Mouse (Mus musculus) gastrocnemius, postnatal 4 days (tissue): ENCODE results near the gene Rnf141. TPM values are rescaled to one million over a fixed set of nuclear protein-coding genes. Genes with fewer than 3 reads are reported as not detected.

Experiments
- DNase-seq, 2 experiments: peaks; one replicate each; pipeline ENCODE4 v3.0.0; 2021 to 2022; ENCODE audit warnings: low spot score in 2 of 2, mixed read lengths in 2 of 2
- microRNA-seq: library from miRNA; unstranded; fragments of <30 nt; microRNA quantifications from one replicate; pipeline ENCODE4 v1.2.0, GENCODE M21; 2021
- total RNA-seq, 2 experiments: library from RNA; stranded (reverse); gene quantifications; 2 replicates each; pipeline ENCODE4 v1.2.3; 2021

The Rnf141 gene
- total RNA-seq, 2 experiments from 2014 or later = 22.0 to 22.6 TPM

DNA sequence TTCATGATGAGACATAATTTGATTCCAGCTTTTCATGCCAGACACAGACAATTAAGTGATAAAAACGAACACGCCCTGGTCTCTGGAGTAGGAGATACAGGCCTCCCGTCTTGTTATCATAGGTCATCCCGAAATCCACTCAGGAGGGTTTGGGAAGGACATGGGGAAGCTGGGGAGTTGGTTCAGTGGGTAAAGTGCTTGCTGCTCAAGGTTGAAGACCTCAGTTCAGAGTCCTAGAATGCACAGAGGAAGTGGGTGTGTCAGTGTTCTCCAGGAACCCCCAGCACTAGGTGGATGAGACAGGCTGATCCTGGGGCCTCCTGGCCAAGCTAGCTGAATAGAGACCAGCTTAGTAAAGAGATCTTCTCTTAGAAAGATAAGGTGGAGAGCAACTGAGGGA, 73.3 kb downstream of the Rnf141 start:
- DNase-seq = no peak

DNA sequence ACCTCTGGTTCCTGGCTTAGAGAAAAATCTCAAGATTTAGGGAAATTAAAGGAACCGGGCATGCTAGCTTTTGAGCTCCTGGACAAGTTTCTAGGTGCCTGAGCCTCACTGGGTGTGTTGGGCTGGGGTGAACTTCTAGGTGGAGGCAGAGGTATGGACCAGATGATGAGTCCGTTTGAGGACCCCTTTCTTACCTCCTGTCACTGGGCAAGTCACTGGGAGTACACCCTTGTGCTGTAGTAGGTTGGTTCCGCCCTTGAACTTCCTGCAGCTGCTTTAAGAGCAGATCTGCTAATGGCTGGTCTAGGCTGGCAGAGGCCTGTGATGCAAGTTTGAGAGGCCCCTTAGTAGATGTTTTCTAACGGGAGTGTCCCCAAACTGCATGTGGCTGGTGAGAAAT, 75.2 kb downstream of the Rnf141 start:
- DNase-seq = no peak

DNA sequence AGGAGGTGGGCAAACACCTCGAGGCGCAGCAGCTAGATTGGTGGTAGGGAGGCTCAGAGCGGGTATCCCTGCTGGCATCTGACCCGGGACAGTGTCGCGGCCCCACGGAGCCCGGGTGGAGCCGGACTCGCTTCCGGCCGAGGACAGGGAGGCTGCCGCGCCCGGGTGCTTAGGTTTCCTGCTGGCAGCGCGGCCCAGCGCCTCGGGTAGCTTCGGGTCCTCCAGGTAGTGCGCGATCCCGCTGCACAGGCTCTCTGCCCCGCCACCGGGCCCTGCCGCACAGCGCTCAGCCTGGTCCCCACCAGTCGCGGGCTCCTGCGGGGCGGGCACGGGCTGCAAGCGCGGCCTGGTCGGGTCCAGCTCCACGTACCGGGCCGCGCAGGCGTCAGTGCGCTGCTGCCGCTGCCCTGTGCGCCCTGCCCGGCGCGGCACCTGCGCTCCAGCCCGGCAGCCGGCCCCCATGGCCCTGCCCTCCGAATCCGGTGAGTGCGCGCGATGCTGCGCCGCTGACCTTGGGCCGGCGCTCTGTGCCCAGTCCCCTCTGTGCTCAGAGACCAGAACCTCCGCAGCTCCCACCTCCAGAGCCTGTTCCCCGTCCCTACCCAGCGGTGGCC, 75.7 kb downstream of the Rnf141 start:
- peak; percentile 32 to 47 for DNase-seq

DNA sequence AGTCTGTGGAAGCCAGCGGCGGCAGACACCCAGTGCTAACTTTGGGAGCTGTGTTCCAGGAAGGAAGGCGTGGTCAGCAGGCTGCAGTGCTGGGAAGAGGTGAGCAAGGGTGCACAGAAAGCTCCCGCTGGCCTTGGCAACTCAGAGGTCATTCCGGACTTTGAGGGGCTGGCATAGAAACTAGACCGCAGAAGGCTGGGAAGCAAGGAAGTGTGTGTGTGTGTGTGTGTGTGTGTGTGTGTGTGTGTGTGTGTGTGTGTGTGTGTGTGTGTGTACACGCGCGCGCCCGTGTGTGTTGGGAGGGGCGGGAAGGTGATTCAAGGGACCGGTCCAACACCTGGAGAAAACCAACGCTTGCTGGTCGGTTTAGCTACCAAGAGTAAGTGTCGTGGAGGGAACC, 76.3 kb downstream of the Rnf141 start, which contains the start of gene Ampd3:
Gene Ampd3, plus strand, starts transcription at position 206 of the 400 bp plus-strand sequence.
- no peak for DNase-seq

DNA sequence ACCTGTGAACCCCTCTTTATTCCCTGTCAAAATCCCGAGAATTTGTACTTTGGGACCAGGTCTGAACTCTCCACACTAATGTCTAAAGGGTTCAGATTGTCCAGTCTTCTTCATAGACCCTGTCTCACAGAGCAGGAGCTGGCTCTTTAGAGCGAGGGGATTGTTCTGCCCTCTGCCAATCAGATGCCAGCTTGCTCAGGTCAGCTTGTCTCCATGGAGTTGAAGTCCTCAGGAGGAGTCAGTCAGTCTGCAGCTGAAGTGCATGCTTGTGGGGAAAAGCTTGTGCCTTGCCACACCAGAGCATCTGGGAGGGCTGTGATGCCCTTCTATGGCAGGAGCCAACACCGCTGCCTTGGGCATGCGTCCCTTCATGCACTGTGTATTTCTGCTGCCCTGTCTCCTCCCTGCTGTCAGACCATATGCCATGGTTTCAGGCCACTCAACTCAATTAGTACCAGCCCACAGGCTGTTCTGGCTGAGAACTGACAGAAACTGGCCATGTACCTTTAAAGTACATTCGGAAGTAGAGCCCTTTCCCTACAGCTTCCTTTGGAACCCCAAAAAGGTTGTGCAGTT, 81.6 kb downstream of the Rnf141 start:
- DNase-seq = no peak

DNA sequence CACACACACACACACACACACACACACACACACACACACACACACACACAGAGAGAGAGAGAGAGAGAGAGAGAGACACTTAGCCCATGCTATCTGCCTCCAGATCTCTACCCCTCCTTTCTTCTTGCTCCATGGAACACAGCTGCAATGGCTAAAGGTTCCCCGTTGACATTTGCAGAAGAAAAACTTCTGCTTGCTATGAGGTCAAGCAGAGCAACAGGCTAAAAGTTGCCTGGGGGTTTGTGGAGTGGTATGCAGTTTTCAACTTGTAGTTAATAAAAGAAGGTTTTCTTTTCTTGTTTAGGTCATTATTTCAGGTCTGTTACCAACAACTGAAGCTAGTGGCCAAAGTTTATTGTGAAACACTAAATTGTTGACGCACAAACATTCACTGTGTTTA, 87.8 kb downstream of the Rnf141 start:
- no peak for DNase-seq

DNA sequence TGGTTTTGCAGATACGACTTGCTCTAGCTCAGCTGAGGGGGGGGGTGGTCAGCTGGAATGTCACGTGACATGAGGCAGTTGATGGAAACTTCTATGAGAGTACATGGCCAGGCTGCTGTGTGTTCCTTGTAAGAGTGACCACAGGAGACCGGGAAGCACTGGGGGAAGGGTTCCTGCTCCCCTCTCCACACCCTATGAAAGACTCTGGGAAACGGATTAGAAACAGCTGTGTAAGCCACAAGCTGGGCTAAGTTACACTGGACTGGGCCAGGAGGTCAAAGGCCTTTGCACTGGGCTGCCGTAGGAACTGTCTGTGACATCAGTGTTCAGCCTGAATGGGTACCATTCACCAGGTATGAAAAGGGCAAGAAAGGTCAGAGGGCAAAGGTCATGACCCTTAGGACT, 90.3 kb downstream of the Rnf141 start:
- no peak for DNase-seq

DNA sequence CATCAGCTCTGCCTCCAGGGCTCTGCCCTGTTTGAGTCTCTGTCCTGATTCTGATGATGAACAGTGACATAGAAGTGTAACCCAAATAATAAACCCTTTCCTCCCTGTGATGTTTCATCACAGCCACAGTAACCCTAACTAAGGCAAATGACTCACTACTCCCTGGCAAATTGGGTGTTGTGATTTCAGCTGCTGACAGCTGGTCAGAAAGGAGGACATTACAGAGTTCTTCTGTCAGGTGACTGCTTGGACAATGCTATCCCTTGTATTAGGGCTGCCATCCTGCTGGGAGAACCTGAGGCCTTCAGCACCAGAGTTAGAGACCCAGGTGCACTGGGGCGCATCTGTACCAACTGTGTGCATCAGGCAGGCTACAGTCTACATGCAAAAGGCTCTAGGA, 90.9 kb downstream of the Rnf141 start:
- DNase-seq = no peak

DNA sequence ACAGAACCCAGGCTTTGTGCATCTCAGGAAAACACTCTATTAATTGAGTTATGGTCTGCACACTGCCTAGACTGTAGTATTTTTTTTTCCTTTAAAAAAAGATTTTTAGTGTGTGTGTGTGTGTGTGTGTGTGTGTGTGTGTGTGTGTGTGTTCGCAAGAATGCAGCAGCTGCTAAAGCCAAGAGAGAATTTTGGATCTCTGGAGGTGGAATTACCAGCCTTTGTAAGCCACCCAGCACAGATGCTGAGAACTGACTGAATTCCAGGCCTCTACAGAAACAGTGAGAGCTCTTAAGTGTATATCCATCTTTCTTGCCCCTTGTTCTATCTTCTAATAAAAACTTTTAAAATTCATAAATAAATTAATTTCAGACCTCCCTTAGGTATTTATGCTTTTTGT, 92.6 kb downstream of the Rnf141 start:
- no peak for DNase-seq

DNA sequence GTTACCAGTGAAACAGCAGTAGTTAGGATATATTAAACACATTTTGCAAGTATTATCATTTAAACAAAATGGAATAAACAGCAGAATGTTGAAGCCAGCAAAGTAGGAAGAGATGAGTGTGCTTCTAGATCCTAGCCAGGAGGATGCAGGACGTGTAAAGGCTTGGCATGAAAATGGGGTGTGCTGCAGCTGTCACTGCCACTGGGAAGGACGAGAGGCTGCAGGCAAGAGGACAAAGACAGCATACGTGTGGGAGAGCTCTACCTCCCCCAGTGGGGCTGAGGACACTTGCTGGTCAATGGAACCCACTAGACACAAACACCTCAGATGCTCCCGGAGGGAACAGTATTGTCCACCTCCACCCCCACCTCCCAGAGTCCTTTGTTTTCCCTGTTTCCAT, 93.4 kb downstream of the Rnf141 start:
- no peak for DNase-seq

Small RNAs within 50 kb of the gene (microRNA-seq; reads per million reads assigned to microRNA genes)
- not detected for gene Gm47282

Other genes starting within 250 kb of the Rnf141 start
- 10 to 100 TPM; 50.2 to 55.3 TPM for gene Sbf2, start 229.5 kb downstream of the Rnf141 start, total RNA-seq
- 10 to 100 TPM in 1 of 2 experiments, 1 to 10 TPM in 1; 8.5 to 11.4 TPM for gene Adm, start 216.8 kb downstream of the Rnf141 start, total RNA-seq
- 1 to 10 TPM; 8.7 to 8.8 TPM for gene Ampd3, start 76.3 kb downstream of the Rnf141 start, total RNA-seq
- gene Lyve1, start 18.8 kb upstream of the Rnf141 start, total RNA-seq = 10 to 100 TPM; 28.5 to 32.2 TPM
- 1 to 10 TPM; 9.0 to 9.2 TPM for gene Mrvi1, start 138.0 kb upstream of the Rnf141 start, total RNA-seq
- gene Ctr9, start 184.5 kb upstream of the Rnf141 start, total RNA-seq = 10 to 100 TPM; 27.2 to 30.3 TPM
- 100 to 1,000 TPM; 807 to 882 TPM for gene Eif4g2, start 238.6 kb upstream of the Rnf141 start, total RNA-seq